Mouse (Mus musculus) kidney, adult 8-10 months (tissue): ENCODE data around the gene Gna15.

Source experiments
- DNase-seq, 2 experiments: peaks; one replicate each; pipeline ENCODE4 v3.0.0; 2022

The Gna15 gene

DNA sequence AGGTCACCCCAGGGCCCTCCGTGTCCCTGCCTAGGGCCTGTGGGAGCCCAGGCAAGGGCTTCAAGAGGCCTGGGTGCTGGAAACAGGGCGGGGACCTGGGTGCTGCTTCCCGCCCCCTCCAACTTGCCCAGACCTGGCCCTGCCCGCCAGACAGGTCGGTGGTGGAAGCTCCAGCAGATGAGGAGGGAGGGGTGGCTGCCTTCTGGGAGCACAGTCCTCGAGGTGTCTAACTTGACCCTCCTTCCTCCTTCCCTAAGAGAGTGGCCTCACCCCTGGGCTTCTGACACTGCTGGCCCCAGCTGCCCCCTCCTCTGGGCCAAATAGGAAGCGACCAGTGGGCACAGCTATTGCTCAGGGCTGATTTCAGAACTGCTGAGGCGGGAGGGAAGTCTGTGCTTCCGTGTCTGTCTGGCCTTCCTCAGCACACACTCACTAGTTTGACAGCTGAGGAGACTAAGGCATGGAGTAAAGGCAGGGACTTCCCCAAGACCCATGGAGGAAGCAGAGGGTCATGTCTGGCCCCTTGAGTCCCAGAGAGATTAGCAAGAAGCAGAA is at the start of gene Gna15:
Gene Gna15, minus strand, starts transcription at position 175 of the 555 bp plus-strand sequence.
- DNase-seq = no peak

DNA sequence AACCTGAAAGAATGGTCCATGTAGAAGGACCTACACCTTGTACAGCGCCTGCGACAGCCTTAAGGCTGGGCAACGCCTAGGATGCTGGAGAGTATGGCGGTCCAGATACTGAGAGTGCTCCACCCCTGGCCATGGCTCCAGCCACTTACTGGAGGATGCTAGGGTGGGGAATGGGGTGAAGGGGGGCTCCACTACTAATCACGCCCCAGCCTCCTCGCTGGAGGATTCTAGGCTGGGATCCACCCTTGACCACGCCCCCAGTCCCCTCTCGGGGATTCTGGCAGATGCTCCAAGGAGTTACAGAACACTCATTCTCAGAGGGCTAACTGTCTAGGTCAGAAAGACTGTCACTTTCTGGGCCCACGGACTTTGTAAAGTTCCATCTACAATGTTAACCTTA is 49.0 kb upstream of the Gna15 start:
- no peak for DNase-seq

DNA sequence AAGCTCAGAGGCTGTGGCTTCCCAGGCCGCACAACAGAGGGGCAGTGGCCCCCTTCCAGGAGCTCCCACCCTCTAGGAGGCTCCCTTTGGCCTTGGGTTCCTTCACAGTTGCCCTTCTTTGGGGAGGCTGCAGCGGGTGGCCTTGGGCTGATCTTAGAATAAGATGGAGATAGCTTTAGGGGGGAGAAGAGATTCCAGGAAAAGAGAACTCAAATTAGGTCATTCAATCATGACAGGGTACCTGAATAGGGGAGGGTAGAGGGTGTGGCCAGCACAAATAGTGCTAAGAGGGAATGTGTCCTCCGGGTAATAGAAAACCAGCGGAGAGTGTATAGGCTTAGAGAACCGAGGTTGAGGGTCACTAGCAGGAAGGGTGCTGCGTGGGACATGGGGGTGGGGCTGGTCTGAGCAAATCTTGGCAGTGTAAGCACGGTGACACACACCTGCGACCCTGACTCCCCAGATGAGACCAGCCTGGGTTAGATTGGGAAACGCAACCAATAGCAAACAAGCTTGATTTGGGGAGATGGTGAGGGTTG is 48.2 kb upstream of the Gna15 start:
- DNase-seq = peak in 1 of 2 experiments; percentile 54

DNA sequence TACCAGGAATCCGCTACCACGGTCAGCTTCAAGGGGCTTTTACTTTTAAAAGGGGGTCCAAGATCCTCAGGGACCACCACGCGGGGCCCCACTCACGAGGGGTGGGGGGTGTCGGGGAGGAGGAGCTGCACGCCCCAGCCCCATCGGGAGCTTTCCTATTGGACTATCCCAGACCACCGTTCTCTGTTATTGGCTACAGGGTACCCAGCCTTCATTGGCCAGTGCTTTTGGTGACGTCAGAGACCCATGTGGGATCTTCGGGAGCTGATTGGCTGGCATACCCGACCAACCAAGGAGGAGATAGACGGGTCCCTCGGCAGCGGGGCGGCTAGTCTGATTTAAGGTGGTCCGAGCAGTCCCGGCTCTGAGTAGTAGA is 47.5 kb upstream of the Gna15 start:
- peak; percentile 98 to 99 for DNase-seq

DNA sequence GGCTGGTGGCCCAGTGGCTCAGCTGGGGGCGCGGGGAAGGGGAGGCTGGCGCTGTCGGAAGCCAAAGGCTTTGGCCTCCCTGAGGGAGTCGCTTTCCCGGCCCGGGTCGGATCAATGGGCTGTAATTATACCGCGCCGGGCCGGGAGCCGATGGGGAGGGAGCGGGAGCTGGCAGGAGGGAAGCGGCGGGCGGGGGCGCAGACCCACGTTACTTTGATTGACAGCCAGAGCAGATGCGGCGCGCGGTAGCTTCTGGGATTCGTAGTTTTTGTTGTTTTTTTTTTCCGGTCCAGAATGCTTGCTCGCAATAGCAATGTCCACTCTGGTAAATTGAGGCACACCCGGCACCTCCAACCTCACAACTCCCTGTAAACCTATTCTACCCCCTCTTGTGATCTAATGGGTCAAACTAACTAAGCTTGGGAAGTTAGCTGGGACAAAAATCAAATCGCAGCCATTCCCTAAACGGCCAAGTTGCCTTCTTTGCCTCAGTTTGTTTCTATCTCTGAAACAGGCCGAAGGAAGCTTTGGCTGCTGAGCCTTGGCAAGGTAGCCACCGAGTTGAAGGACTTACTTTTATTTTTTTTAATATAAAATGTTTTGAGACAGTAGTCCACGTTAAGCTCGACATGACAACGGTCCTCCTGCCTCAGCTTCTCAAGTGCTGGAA is 46.9 kb upstream of the Gna15 start:
- DNase-seq = peak; percentile 96 to 97

DNA sequence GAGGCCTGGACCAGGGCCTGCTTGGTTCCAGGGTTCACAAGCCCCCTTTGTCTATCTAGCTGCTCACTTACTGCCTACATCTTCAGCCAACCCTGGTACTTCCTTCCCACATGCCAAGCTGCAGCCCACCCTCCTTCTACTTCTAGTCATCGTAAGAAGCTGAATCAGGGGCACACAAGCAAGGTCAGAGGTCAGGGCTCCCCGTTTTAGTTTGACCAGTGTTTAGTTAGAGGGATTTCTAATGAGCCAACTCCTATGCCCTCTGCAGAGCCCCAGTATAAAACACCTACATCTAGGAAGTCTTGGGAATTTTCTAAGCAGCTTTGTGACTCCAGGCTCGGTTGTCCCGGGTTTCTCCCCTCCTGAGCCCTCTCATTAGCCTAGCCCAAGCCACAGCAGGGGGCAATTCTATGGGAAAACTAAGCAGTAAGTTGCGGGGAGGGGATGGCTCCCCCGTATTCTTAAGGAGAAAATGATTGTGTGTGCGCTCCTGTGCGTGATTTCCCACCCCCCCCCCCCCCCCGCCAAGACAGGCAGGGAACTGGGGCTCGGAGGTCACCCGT is 46.3 kb upstream of the Gna15 start:
- DNase-seq = peak in 1 of 2 experiments; percentile 44

DNA sequence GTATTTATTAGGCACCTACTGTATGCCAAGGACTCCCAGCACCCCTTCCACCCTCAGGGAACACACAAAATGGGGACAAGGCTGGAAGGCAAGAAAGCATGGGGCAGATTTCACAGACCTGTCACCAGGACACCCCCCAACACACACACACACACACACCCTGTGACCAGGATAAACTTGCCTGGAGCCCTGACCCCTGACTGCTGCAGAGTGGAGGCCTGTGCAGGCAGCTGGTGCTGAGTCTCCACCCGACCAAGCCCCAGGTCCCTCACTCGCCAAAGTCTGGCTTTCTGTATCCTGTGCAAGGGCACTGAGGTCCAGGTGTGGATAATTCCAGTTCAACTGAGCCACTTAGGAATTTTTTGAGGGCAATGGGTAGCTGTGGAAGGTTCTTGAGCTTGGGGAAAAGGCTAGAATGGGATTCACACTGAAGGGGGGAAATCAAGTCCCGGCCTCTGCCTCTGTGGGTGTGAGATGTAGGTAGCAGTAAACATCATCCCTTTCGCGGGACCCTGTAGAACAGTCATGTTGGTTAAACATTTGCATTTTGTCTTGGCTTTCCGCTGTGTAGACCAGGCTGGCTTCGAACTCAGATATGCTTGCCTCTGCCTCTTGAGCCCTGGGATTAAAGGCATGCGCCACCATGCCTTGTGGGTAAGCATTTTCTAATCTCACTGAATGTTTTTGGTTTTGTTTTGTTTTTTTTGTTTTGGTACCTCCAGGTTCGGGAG is 45.6 kb upstream of the Gna15 start:
- DNase-seq = no peak

DNA sequence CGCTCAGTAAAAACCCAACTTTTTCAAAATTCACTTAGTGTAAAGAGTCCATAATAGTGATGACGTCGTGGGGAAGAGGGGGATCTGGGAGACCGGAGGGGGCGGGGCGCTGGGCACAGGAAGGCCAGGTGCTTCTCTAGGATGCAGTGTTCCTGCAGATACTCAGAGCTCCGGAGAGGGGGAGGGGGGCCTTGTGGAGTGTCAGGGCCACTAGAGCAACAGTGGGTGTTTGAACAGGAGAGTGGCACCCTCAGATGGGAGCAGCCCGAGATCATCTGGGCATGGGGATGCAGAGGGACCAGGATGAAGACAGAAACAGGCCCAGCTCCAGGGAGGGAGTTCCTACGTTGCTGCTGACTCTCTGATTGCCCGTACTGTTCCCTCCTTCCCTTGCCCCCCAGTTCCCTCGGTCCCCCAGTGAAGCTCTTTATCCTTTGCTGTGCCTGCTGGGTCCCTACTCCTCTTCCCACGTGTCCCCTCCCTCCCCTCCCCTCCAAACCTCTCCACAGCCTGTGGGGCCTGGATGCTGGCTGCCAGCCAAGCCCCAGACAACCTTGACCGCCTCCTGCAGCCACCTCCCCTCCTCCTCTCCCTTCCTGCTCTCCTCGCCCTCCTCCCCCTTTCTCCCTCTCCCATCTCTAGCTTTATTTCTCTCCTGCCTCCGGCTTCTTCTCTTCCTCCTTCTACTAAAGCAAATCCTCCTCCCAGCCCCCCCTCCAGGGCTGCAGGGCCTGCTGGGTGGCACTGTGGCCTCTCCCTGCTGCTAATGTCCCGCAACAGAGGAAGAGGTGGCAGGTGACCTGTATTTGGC is 44.6 kb upstream of the Gna15 start:
- DNase-seq = peak; percentile 56 to 74

DNA sequence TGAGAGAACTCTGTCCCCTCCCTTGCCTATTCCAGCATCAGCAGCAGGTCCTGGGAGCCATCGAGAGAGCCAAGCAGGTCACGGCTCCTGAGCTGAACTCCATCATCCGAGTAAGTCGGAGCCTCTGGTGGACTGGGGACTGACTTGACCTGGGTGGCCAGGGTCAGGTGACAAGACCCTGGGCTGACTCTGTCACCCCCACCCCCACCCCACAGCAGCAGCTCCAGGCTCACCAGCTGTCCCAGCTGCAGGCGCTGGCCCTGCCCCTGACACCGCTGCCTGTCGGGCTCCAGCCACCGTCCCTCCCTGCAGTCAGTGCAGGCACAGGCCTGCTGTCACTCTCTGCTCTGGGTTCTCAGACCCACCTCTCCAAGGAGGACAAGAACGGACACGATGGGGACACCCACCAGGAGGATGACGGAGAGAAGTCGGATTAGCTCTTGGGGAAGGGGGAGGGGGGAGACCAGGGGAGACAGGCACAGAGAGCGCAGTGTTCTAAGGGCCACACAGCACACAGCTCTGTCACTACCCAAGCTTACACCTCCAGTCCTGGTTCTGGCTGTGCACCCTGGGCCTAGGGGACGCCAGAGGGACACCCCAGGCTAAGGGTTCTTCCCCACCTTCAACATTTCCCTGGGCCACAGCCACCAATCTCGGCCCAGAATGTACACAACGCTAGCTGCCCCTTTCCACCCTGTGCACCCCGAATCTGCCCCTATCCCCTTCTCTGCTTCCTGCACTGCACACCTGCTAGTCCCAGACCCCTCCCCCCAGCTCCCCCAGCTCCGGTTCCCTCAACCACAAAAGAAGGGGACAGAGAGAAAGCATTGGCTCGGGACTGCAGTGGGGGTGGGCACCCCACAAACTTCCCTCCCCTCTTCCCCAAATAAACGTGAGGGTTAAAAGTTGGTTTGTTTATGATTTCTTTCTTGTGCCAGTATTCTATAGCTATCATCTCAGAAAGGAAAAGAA is 41.5 kb upstream of the Gna15 start:
- DNase-seq = no peak

DNA sequence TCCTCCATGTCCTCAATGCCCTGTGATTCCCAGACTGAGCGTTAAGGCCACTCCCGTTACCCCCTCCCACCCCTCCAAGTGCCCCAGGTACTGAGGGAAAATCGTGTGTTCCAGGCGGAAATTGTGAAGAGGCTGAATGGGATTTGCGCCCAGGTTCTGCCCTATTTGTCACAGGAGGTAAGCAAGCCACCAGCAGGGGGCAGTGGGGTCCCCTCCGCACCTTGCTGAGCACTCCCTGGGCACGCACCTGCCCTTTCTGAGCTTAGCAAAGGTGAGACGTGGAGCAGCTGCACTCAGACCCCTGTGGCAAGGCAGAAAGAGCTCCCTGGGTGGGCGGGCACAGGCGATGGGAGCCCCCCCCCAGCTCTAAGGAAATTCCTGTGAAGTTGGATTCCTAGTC is 40.7 kb upstream of the Gna15 start:
- DNase-seq = peak; percentile 48 to 71

DNA sequence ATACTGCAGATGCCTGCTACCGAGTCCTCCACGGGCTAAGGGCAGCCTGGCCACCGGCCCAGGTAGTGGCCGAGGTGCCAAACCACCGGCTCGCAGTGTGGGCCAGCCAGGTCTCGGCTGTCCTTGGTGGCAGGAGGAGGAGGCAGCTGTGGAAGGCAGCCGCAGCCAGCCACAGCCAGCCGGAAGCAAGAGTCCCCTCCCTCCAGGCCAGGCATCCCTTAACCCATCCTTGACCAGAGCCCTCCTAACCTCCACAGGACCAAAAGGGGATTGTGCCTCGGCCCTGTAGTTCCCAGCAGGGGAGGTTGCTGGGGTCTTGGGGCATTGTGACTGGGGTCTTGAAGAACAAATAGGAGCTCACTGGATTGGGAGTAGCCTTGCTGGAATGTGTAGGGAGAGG is 40.2 kb upstream of the Gna15 start:
- peak; percentile 58 to 75 for DNase-seq

DNA sequence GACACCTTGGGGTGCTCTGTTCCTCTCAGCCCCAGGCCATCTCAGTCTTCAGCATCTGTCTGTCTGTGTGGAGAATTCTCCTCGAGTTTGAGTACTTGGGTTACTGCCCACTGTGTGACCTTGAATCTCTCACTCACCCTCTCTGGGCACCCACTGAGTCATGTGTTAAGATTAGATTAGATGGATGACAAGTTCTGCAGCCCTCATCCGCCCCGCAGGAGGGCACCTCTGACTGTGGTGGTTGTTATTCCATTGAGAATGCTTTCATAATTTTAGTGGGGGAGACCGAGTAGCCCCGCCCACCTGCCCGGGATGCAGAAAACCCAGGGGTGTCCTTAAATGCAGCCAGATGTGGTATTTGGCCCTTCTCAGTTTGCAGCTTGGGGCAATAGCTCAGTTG is 39.5 kb upstream of the Gna15 start:
- DNase-seq = peak; percentile 30 to 41

DNA sequence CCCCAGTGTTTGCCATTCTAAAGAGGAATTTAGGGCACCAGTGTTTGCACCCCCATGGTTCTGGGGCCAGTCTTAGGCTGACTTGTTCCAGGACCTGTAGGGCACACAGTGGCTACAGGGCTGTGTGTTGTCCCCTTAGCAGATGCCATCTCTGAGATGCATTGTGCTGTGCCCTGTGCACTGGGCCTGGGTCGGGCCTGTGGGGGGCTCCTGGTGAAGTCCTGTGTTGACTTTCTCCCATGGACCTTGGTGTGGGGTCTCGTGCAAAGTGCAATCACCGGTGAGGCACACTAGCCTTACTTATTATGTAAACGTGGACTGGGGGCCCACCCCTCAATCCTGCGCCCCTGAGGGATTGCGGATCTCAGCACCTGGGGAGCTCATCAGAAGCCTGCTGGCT is 38.4 kb upstream of the Gna15 start:
- peak in 1 of 2 experiments; percentile 5 for DNase-seq

DNA sequence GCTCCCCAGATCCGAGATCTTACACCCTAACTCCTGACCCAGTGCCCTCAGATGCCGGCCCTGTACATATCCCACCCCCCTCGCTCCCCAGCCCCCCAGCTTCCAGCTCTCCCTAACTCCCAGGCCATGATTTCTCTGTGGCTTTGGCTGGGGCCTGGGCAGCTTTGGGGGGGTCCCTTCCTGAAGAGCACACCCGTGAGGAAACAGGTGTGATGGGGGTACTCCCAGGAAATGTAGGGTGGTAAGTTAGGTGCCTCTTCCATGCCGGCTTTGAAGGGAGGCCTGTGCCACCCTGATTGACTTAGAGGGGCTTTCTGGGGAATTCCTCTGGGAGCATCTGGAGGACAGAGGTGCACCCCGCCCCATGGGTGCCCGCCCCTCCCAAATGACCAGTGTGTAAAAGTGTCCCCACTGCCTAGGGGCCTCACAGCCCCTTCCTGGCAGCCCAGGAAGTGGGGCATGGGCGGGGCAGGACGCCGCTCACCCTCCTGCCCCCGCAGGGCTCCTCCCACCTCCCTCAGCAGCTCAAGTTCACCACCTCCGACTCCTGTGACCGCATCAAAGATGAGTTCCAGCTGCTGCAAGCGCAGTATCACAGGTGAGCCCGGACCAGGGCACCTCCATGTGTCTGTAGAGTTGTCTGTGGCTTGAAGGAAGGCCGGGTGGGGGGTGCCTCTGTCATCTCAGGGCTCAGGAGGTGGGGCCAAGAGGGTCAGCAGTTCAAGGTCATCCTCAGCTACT is 36.9 kb upstream of the Gna15 start:
- DNase-seq = peak; percentile 51 to 62

DNA sequence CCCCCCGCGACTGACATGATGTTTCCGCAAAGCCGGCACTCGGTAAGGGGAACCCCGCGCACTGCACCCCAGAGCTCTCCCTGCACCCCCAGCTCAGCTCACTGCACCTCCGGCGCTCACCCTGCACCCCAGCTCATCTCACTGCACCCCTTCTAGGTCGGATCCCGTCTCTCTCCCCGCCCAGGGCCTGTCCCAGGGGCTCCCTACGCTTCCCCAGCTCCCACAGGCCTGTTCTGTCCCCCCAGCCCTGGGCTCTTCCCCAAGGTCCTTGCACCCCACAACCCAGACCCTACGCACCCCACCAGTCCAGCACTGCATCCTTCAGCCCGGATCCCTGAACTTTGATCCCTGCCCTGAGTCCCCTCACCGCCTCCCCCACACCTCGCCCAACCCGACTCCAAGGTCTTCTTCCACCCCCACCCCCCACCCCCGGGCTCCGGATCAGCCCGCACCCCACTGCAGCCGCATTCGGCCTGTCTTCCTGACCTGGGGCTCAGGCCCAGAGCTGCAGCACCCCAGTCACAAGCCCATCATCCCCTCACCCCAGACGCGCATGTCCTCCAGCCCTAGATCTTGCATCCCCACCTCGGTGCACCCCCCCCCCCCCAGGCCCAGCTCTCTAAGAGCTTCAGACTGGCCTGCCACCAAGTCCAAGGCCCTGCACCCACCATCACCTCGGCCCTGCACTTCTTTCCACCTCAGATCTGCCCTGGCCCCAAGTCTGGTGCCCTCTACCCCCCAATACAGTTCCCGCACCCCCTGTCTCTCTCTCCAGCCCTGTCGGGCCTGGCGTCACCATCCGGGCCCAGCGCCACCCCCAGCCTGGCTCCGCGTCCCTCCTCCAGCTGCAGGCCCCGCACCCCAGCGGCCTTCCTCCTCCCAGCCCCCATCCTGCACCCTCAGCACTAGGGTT is 35.9 kb upstream of the Gna15 start:
- DNase-seq = peak; percentile 67 to 69

DNA sequence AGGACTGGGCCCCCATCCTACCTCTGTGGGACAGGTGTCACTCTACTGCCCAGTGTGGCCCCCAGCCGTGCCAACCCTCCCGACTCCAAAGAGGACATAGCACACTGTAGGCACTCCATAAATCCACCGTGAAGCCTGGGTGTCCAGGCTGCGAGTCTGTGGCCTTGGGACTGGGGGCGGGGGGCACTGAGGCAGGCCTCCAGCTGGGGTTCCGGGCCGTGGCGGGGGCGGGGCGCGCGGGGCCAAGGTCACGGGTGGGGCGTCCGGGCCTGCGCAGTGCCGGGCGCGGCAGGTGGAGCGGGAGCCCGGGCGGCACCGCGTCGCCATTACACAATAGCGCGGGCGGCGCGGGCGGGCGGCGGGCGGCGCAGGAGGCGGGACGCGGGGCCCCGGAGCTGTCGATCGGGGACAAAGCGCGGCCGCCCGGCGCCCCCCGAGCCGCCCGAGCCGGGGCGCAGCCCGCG is 35.2 kb upstream of the Gna15 start, which contains the start of gene Aes:
Gene Aes, plus strand, starts transcription at position 326 of the 464 bp plus-strand sequence.
- DNase-seq = peak; percentile 78 to 84

DNA sequence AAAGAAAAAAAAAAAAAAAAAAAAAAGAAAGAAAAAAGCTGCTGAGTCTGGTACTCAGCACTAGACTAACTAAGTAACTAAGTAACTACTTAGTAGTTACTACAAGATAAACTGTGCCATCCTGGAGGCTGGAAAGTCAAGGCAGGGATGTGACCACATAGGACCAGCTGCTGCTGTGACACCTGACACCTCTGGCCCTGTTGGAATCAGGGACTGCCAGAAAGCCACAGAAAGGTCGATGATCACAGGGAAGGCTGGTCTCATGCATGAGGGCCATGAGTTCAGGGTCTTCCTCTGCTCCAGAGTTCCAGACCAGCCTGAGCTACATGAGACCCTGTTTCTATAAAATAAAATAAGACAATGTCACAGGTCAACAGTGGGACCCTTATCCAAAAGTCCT is 33.5 kb upstream of the Gna15 start:
- DNase-seq = no peak

DNA sequence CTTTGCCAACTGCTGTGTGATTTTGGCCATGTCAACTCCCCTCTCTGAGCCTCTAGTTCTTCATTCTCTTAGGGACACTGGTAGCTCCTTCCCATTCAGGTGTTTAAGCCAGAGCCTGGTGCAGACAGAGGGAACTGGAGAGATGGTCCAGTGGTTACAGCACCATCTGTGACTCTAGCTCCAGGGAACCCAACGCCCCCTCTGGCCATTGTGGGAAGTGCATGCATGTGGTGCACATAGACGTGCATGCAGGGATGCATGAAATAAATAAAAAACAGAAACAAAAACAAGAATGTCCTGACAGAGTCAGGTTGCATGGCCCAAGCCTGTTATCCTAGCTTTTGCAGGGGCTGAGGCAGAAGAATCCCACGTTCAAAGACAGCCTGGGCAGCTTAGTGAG is 32.3 kb upstream of the Gna15 start:
- DNase-seq = no peak
